Mouse (Mus musculus): Measurements from ENCODE around the gene Rps6kl1. TPM values are rescaled to one million over a fixed set of nuclear protein-coding genes. Genes with fewer than 3 reads are reported as not detected.

Rps6kl1 gene
- total RNA-seq, 2 experiments from 2014 or later: 0.51 to 0.89 TPM

DNA sequence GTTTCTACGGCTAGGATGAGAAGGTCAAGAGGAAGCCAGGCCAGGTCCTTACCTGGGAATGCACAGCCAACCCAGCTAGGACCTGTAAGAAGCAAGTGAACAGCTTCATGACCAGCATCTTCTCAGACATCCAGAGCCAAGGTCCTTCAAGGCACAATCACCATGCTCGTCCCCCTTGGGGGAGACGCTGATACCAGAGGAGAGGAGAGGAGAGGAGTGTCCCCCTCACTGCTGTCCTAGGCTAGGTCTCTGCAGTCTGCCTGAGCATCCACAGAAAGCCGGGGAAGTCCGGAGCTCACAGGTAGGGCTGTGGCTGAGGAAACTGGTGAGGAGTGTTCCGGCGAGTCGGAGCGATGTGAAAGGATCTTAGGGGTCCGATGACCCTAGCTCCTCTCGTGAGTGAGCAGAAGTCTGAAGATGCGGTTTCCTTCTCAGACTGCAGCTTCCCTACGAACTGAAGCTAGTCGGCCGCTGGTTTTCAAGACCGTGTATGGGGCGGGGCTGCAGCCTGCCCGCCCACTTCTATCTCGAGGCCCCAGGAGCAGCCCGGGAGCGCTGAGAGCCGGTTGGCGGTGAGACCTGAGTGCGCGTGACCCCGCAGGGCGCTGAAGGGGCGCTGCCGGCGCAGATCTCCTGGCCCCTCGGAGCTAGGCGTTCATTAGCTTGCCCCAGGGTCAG is 25.9 kb upstream of the Rps6kl1 start:
- DNase-seq: peak; percentile 55
- intact Hi-C loops (cut with DNase I; ENCODE audit: low total_unique reads): no loop called here

DNA sequence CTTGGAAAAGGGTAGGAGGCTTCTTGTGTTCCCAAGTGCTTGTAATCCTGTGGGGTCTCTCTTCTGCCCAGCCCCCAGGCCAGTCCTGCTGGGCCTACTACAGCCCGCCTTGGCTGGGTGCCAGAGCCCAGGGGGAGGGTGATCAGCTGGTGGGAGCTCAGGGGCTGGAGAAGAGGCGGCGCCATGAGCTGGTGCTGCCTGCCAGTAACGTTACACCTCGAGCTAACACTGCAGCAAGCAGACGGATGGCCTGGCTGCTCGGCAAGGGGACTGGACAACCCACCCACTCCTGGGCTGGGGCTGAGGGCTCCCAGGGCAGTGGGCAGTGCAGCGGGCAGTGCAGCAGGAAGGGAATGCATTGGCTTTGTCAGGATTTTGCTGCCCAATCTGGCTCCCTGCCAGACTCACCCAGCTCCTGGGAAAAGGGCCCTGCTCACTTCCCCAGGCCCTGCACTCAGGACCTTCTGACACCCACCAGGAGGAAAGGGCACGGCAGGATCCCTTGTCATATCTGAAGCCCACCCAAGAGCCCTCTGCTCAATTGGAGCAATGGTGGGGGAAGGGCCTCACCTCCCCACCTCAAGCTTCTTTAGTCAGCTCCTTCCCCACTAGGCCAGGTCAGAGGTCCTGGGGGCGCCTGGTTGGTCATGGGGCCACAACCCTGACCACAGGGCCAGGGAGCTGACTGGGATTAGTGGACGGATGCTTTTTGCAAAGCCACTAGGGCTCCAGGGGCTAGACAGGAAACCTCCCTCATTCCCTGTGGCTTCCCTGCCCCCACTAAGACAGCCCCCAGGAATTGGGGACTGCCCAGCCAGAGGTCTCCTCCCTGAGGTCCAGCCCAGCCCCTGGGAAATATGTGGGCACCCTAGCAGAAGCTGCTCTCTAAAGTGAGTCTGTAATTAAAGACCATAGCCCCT is 25.1 kb upstream of the Rps6kl1 start:
- DNase-seq: peak; percentile 48

GRCm38 (mm10) chr12:85175087-85175675 is 24.1 kb upstream of the Rps6kl1 start:
- intact Hi-C loops (cut with DNase I; ENCODE audit: low total_unique reads): no loop called here
- no peak for DNase-seq

More for the DNA sequence above, 25.1 kb upstream of the Rps6kl1 start:
- intact Hi-C loops (cut with DNase I; ENCODE audit: low total_unique reads): no loop called here

DNA sequence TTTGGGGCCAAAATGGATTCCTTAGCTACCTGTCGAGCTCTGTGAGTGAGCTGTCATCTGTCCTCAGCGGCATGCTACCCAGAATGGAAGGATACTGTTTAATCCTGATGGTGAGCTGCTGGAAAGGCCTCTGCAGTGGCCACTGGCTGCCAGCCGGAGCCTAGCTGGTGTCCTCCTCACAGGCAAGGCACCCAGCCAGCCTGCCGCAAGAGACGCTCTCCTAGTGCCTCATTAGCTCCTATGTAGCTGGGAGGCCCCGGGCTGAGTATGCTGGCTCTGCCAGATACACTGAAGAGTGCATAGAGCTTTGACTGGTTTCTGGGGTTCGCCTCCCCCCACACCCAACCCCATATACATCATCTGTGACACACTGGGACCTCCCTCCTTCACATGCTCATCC is 23.0 kb upstream of the Rps6kl1 start:
- intact Hi-C loops (cut with DNase I; ENCODE audit: low total_unique reads): loop anchor here (5.0 kb wide), 3 partner anchors 33 to 128 kb away; partner anchors contain the start of genes Acyp1 and Zc2hc1c
- DNase-seq: peak; percentile 65

- DNase-seq: no peak
- intact Hi-C loops (cut with DNase I; ENCODE audit: low total_unique reads): loop anchor here (5.0 kb wide), 3 partner anchors 36 to 131 kb away; partner anchors contain the start of genes Acyp1 and Zc2hc1c
Measured at GRCm38 (mm10) chr12:85170948-85171307, 19.9 kb upstream of the Rps6kl1 start.

DNA sequence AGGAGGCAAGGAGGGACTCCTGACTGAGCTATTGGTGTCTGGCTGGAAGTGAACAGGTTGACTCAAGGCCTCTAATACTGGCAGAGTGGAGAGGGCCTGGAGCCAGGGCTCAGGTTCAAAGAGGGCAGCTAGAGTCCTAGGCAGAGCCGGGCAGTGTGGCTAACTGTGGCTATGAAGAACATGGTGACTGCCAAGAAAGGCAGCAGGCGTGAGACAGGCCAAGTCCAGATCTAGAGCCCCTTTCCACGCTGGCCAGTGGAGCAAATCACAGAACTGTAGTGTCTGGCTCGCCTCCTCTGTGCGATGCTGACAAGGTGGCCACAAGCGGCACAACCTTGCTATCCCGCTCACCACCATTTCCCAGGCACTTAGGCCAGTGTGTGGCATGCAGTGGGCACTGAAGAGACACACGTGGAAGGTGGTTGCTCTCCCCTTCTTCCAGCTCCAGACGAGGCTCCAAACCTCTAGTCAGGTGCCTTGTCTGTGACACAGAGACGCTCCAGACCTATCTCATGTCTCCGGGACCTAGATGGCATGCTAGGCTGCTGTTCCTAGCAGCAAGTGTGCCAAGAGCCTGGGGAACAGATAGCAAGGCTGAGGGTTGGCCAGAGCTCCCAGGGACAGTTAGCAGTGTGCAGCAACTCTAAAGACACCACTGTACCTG is 19.4 kb upstream of the Rps6kl1 start:
- intact Hi-C loops (cut with DNase I; ENCODE audit: low total_unique reads): loop anchor here (5.0 kb wide), 3 partner anchors 37 to 132 kb away; partner anchors contain the start of genes Acyp1 and Zc2hc1c

DNA sequence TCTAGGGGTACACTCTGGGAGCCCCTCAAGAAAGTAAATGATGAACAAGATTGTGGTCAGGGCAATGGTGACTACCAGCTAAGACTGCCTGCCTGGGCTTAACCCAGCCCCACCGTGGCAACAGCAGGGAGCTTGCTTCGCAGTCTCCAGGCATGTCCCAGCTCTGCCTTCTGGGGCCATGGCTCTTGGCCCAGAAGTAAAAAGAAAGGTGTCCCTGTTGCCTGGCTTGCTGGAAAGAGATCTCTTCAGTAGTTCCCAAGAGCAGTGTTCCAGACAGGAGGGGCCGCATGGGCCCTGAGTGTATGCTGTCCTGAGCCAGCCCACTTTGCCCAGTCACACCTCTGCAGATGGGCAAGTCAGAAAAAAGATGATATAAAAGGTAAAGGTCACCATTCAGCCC is 18.8 kb upstream of the Rps6kl1 start:
- intact Hi-C loops (cut with DNase I; ENCODE audit: low total_unique reads): loop anchor here (5.0 kb wide), 3 partner anchors 37 to 132 kb away; partner anchors contain the start of genes Acyp1 and Zc2hc1c
- DNase-seq: no peak

More for the DNA sequence above, 19.4 kb upstream of the Rps6kl1 start:
- DNase-seq: peak; percentile 72

DNA sequence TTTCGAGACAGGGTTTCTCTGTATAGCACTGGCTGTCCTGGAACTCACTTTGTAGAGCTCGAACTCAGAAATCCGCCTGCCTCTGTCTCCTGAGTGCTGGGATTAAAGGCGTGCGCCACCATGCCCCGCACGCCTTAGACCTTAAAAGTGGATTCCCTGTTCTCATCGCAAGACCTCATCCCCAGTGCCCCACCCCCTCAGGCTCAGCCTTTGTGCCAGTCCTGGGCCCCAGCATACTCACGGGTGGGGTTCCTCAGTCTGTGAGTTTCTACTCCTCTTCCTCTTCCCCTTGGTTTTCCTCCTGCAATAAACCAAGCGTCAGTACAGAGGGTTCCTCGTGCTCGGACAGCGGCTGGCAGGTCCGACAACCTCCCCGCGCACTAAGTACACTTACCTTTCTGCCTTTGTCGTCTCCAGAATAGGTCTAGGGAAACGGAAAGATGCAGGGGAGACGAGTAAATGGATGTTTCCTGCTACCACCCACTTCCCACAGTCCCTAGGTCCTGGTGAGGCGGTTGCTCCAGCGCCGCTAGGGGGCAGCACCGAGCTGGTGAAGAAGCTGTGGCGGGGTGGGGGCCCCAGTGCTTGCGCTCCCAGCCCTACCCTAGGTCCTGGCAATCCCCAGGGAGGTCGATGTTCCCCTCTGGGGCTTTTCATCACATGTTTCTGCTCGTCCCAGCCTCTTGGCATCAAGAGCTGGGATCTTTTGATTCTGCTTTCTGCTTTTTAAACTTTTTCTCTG is 18.2 kb upstream of the Rps6kl1 start:
- peak; percentile 91 for DNase-seq
- intact Hi-C loops (cut with DNase I; ENCODE audit: low total_unique reads): no loop called here

DNA sequence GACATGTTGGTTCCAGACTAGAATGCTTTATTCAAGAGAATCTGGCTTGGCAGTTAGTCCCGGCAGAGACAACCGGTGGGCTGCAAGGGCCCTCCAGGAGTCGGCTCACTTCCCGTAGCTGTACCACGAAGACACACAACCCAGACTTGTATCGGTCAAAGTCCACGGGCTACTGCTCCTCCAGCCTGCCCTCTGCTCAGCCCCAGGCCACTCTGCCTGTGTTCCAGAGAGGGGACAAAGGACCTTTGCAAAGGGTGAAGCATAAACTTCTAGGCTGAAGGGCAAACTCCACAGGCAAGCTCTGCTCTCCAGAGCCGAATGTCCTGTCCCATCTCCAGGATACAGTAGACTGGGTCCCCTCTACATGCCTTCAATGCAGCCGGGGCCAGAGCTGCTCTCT is 15.6 kb upstream of the Rps6kl1 start:
- no peak for DNase-seq
- intact Hi-C loops (cut with DNase I; ENCODE audit: low total_unique reads): no loop called here

DNA sequence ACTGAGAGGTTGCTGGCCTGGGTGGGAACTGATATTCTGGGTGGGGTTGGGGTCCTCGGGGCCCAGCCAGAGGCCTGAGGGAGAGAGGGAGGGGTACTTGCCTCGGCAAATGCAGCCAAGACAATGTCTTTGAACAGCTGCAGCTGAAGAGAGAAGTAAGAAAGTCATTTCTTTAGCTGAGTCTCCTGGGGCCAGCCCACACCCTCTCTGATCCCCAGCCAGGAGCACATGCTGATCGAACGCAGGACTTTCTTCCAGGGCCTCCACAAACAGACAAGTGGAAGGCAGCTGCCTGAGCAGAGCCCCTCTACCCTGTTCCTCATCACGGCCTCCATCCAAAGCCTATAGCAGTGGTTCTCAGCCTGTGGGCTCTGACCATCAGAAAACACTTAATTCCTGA is 13.9 kb upstream of the Rps6kl1 start:
- peak; percentile 73 for DNase-seq
- intact Hi-C loops (cut with DNase I; ENCODE audit: low total_unique reads): no loop called here

DNA sequence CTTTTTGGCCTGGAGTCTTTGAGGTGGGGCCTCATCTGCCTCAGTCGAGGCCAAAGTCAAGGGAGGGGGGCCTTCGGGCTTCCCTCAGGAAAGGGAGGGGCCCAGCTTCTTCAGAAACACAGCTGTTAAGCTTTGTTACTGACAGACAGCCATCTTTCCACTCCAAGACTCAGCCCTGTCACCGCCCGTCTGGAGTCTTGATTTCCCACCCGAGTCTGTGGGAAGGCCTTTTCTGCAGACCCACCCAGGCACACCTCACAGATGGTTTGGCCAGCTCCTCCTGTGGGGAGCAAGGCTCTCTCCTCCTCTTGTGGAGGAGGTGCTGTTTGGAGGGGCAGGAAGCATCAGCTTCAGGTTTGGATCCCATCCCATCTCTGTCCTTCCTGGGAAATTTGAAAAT is 8.5 kb upstream of the Rps6kl1 start:
- no peak for DNase-seq
- intact Hi-C loops (cut with DNase I; ENCODE audit: low total_unique reads): no loop called here

- intact Hi-C loops (cut with DNase I; ENCODE audit: low total_unique reads): no loop called here
Measured at GRCm38 (mm10) chr12:85158801-85159200, 7.7 kb upstream of the Rps6kl1 start.

DNA sequence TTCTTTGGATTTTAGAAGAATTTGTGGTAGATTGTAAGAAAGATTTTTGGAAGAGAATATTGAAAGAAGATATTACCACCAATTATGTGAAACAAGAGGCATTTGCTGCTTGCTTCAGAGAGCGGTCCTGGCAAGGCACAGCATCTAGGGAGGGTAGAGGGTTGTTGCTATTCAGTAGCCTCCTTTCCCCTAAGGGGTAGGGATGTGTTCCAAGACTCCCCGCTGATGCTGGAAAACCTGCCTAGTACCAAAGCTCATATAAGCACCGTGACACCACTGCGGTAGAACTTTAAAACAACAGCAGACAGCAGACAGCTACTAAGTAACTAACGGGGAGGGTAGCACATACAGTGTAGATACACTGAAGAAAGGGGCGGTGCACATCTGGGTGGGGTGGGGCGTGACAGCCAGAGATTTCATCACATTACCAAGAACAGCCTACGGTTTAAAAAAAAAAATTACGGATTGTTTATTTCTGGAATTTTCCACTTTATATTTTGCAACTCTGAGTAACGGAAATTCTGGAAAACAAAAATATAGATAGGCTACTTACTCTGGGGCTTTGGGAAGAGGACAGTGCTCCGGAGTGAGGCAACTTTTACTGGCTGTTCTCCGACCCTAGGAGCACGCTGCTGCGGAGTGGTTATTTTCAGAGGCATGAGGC is 6.9 kb upstream of the Rps6kl1 start:
- DNase-seq: no peak
- intact Hi-C loops (cut with DNase I; ENCODE audit: low total_unique reads): no loop called here

More at GRCm38 (mm10) chr12:85158801-85159200, 7.7 kb upstream of the Rps6kl1 start:
- no peak for DNase-seq

GRCm38 (mm10) chr12:85156324-85156723 is 5.3 kb upstream of the Rps6kl1 start:
- intact Hi-C loops (cut with DNase I; ENCODE audit: low total_unique reads): no loop called here

GRCm38 (mm10) chr12:85153011-85153410 is 1.9 kb upstream of the Rps6kl1 start:
- intact Hi-C loops (cut with DNase I; ENCODE audit: low total_unique reads): no loop called here
- no peak for DNase-seq

More at GRCm38 (mm10) chr12:85156324-85156723, 5.3 kb upstream of the Rps6kl1 start:
- DNase-seq: no peak

GRCm38 (mm10) chr12:85150321-85151001 is 603 bp downstream of the Rps6kl1 start:
- no peak for DNase-seq
- intact Hi-C loops (cut with DNase I; ENCODE audit: low total_unique reads): no loop called here

DNA sequence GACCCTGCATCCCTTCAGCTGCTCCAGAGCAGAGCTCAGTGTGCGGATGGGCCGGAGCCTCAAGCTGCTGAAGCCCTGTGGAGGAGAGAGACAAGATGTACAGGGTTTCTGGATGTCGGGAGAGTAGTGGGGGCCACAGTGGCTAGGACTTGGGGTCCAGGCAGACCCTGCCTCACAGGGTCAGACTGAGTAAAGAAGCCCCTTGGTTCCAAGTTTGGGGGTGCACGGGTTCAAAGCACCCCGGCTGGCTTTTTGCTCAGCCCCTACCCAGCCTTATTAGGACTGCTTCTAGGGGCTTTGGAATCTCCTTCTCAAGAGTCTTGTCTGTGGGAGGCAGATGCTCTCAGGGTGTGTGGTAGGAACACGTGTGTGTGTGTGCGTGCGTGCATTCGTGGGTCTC is 4.2 kb downstream of the Rps6kl1 start:
- DNase-seq: no peak
- intact Hi-C loops (cut with DNase I; ENCODE audit: low total_unique reads): no loop called here

- DNase-seq: peak; percentile 52
Measured at GRCm38 (mm10) chr12:85146355-85146754, 4.7 kb downstream of the Rps6kl1 start.

More at GRCm38 (mm10) chr12:85146355-85146754, 4.7 kb downstream of the Rps6kl1 start:
- intact Hi-C loops (cut with DNase I; ENCODE audit: low total_unique reads): no loop called here

All from gastrocnemius, postnatal 14 days (tissue).